Comparison of ENCODE assay signal across 9 mouse cellular contexts in the genomic region with DNA sequence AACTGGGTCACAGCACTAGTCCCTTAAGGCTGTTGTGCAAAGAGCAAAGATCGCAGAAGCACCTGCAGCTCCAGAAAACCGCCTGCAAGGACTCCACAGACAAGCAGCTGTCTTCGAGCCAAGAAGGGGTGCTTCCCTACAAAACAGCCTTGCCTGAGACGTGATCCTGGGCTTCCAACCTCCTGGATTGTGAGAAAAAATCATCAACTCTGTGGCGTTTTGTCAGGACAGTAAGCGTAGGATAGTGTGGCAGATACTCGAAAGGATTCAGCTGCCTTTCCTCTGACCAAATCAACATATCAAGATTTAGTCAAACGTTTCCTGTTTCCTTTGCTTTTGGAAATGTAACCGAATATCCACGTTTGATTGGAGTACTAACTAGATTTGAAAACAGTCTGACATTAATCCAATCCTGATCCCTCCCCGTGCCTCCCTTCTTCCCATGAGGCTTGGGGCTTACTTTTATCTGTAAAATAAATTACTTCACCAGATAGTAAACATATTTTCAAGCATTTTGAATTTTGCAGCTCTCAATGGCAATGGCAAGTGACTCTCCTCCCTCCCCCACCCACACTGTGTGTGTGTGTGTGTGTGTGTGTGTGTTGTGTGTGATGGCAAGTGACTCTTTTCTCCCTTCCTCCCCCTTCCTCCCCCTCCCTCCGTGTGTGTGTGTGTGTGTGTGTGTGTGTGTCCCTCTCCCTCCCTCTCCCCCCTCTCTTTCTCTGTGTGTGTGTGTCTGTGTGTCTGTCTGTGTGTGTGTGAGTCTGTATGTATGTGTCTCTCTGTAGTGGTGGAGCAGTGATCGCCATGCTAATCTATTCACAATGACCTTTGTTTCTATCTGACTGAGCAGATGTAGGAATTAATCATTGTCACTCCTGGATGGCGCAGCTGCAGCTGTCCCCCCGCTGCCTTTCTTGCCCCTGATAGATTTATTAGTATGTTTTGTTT. TPM values are rescaled to one million over a fixed set of nuclear protein-coding genes. Genes with fewer than 3 reads are reported as not detected.
DNase-seq lines count a peak whose midpoint lies in the region; ATAC-seq lines count a peak whose summit lies in the region.
"Had no signal": no experiment of that assay in that cellular context is flagged by ENCODE, and none has a peak within 500 bp of the region (broad histone marks: within the 10 kb centered on the region; RNA-seq: fewer than 3 reads in every experiment).

No protein-coding gene starts in this region.

- peak; percentile 66 for ATAC-seq in embryonic facial prominence, embryonic 14.5 days (ENCODE audit: low read depth)
- no peak for ATAC-seq in inflammation-experienced regulatory T-cells, adult 6 months

- H3K4me3 ChIP-seq in heart, embryonic 10.5 days = no peak overlapping the region
- 0 out of 2 replicates have a peak overlapping the region, but pooled peaks have one; percentile 11 for H3K4me3 ChIP-seq in embryonic facial prominence, embryonic 14.5 days (ENCODE audit: low read depth, low read length)

- WGBS in heart, embryonic 10.5 days = 39% methylated on average over 15 of the region's 15 CpGs
- WGBS in embryonic facial prominence, embryonic 14.5 days = 14% methylated on average over 15 of the region's 15 CpGs

- H3K36me3 ChIP-seq in heart, embryonic 10.5 days = no peaks in the 10 kb centered on the region
- H3K36me3 ChIP-seq in embryonic facial prominence, embryonic 14.5 days (ENCODE audit: control insufficient read depth, insufficient read depth, low read length) = no peaks in the 10 kb centered on the region
- H3K36me3 ChIP-seq: G1E had no signal

- DNase-seq in heart, embryonic 10.5 days (ENCODE audit: low spot score) = no peak
- no peak for DNase-seq in heart, postnatal 4 days
- peak; percentile 67 for DNase-seq in embryonic facial prominence, embryonic 14.5 days (ENCODE audit: low spot score)
- DNase-seq in kidney, adult 9 months = peak; percentile 74
- DNase-seq in neural tube, embryonic 10.5 days (ENCODE audit: extremely low spot score, low spot score) = peak; percentile 69
- no peak for DNase-seq in urinary bladder, postnatal 10 days (ENCODE audit: low spot score)
- DNase-seq in right cerebral cortex, postnatal 10 days (ENCODE audit: low spot score in 2 of 2) = no peak

- peak overlapping the region; percentile 41 for H3K4me2 ChIP-seq in embryonic facial prominence, embryonic 14.5 days (ENCODE audit: low read depth, low read length)

- H3K4me1 ChIP-seq in heart, embryonic 10.5 days = peaks cover 9% of the 10 kb centered on the region
- H3K4me1 ChIP-seq in embryonic facial prominence, embryonic 14.5 days (ENCODE audit: control insufficient read depth, insufficient read depth, low read length) = peaks cover 11% of the 10 kb centered on the region

- no peaks in the 10 kb centered on the region for H3K27me3 ChIP-seq in heart, embryonic 10.5 days (ENCODE audit: insufficient read depth, poor library complexity, severe bottlenecking)
- H3K27me3 ChIP-seq in embryonic facial prominence, embryonic 14.5 days (replicated peaks; ENCODE audit: control insufficient read depth, insufficient read depth, low read length) = no peaks in the 10 kb centered on the region

- peak overlapping the region; percentile 5; the same call in 1 of the 2 replicates for H3K9ac ChIP-seq in embryonic facial prominence, embryonic 14.5 days (ENCODE audit: low read depth, low read length)

- 0 out of 2 replicates have a peak overlapping the region, but pooled peaks have one; percentile 13 for H3K27ac ChIP-seq in heart, embryonic 10.5 days
- peak overlapping the region; percentile 58; the same call in 1 of the 2 replicates for H3K27ac ChIP-seq in embryonic facial prominence, embryonic 14.5 days (replicated peaks; ENCODE audit: low read depth, low read length)

- no peaks in the 10 kb centered on the region for H3K9me3 ChIP-seq in heart, embryonic 10.5 days
- no peaks in the 10 kb centered on the region for H3K9me3 ChIP-seq in embryonic facial prominence, embryonic 14.5 days (ENCODE audit: control insufficient read depth, low read length)
- H3K9me3 ChIP-seq: G1E had no signal

RNA-seq across cellular contexts. Expression of a gene that starts 47.3 kb away (rescaled TPM):
- polyA plus RNA-seq in heart, embryonic 10.5 days (2016; fragmentation: Nextera tagmentation; extraction: Ambion mirVana) = 0.40 and 0.67 TPM in 2 replicates
- under 1 TPM; 0.45 to 0.47 TPM for total RNA-seq in heart, postnatal 4 days (2021)
- 0.77 and 0.85 TPM in 2 replicates for polyA plus RNA-seq in embryonic facial prominence, embryonic 14.5 days (2014; fragmentation: Nextera tagmentation; extraction: Ambion mirVana)
- polyA plus RNA-seq in inflammation-experienced regulatory T-cells, adult 6 months (2017; shearing (Covaris generic)) = not detected
- polyA plus RNA-seq: G1E had no signal

Comparison
In these comparisons a context has a peak if more than half of its experiments do, and no peak if none do; other contexts are left out.
1. DNase-seq: peak in embryonic facial prominence, embryonic 14.5 days (single experiment), kidney, adult 9 months (single experiment) and neural tube, embryonic 10.5 days (single experiment); none in heart, embryonic 10.5 days (single experiment), heart, postnatal 4 days (single experiment), urinary bladder, postnatal 10 days (single experiment) and right cerebral cortex, postnatal 10 days (0 of 2).